Mouse (Mus musculus): ENCODE data around the gene Sox6. TPM values are rescaled to one million over a fixed set of nuclear protein-coding genes. Genes with fewer than 3 reads are reported as not detected.

Gene Sox6
- polyA plus RNA-seq, 1 experiment = not detected

GRCm38 (mm10) chr7:115565060-115565426 is 473.6 kb downstream of the Sox6 start:
- Histone ChIP-seq H3K27ac (ENCODE audit: insufficient read depth, low read depth, low read length) (no peak overlapping the region), H3K4me1 (ENCODE audit: control insufficient read depth, insufficient read depth, low read length) (no peaks in the 10 kb centered on the region)
- no peak for TF ChIP-seq POLR2A (IDR thresholded peaks at IDR 0.05; ENCODE audit: borderline replicate concordance, low read depth, low read length)
- no peak for TF ChIP-seq CTCF (IDR thresholded peaks at IDR 0.05; ENCODE audit: low read depth, low read length)

GRCm38 (mm10) chr7:115564359-115565059 is 474.1 kb downstream of the Sox6 start:
- H3K4me3 ChIP-seq (ENCODE audit: insufficient read depth, low read length) = no peak overlapping the region
- no peaks in the 10 kb centered on the region for H3K4me1 ChIP-seq (ENCODE audit: control insufficient read depth, insufficient read depth, low read length)
- H3K27ac ChIP-seq (ENCODE audit: insufficient read depth, low read depth, low read length) = no peak overlapping the region
- TF ChIP-seq CTCF (IDR thresholded peaks at IDR 0.05; ENCODE audit: low read depth, low read length) (no peak), POLR2A (IDR thresholded peaks at IDR 0.05; ENCODE audit: borderline replicate concordance, low read depth, low read length) (no peak)

More at GRCm38 (mm10) chr7:115565060-115565426, 473.6 kb downstream of the Sox6 start:
- no peak overlapping the region for H3K4me3 ChIP-seq (ENCODE audit: insufficient read depth, low read length)

GRCm38 (mm10) chr7:115556677-115557076 is 481.9 kb downstream of the Sox6 start:
- TF ChIP-seq CTCF (IDR thresholded peaks at IDR 0.05; ENCODE audit: low read depth, low read length) = no peak
- TF ChIP-seq POLR2A (IDR thresholded peaks at IDR 0.05; ENCODE audit: borderline replicate concordance, low read depth, low read length) = no peak
- no peaks in the 10 kb centered on the region for H3K4me1 ChIP-seq (ENCODE audit: control insufficient read depth, insufficient read depth, low read length)
- H3K4me3 ChIP-seq (ENCODE audit: insufficient read depth, low read length) = no peak overlapping the region
- no peak overlapping the region for H3K27ac ChIP-seq (ENCODE audit: insufficient read depth, low read depth, low read length)

- H3K4me1 ChIP-seq (ENCODE audit: control insufficient read depth, insufficient read depth, low read length) = no peaks in the 10 kb centered on the region
- no peak overlapping the region for H3K4me3 ChIP-seq (ENCODE audit: insufficient read depth, low read length)
- TF ChIP-seq CTCF (IDR thresholded peaks at IDR 0.05; ENCODE audit: low read depth, low read length) (no peak), POLR2A (IDR thresholded peaks at IDR 0.05; ENCODE audit: borderline replicate concordance, low read depth, low read length) (no peak)
- H3K27ac ChIP-seq (ENCODE audit: insufficient read depth, low read depth, low read length) = no peak overlapping the region
These were observed 488.3 kb downstream of the Sox6 start for GRCm38 (mm10) chr7:115550197-115550804.

- TF ChIP-seq POLR2A (IDR thresholded peaks at IDR 0.05; ENCODE audit: borderline replicate concordance, low read depth, low read length) = no peak
- no peak for TF ChIP-seq CTCF (IDR thresholded peaks at IDR 0.05; ENCODE audit: low read depth, low read length)
- H3K4me1 ChIP-seq (ENCODE audit: control insufficient read depth, insufficient read depth, low read length) = no peaks in the 10 kb centered on the region
- H3K27ac ChIP-seq (ENCODE audit: insufficient read depth, low read depth, low read length) = no peak overlapping the region
- H3K4me3 ChIP-seq (ENCODE audit: insufficient read depth, low read length) = no peak overlapping the region
These were observed 488.9 kb downstream of the Sox6 start for GRCm38 (mm10) chr7:115549670-115550069.

- no peak overlapping the region for H3K4me3 ChIP-seq (ENCODE audit: insufficient read depth, low read length)
- H3K27ac ChIP-seq (ENCODE audit: insufficient read depth, low read depth, low read length) = no peak overlapping the region
- H3K4me1 ChIP-seq (ENCODE audit: control insufficient read depth, insufficient read depth, low read length) = no peaks in the 10 kb centered on the region
- TF ChIP-seq CTCF (IDR thresholded peaks at IDR 0.05; ENCODE audit: low read depth, low read length) = no peak
- no peak for TF ChIP-seq POLR2A (IDR thresholded peaks at IDR 0.05; ENCODE audit: borderline replicate concordance, low read depth, low read length)
These were observed 492.8 kb downstream of the Sox6 start for GRCm38 (mm10) chr7:115545585-115546374.

GRCm38 (mm10) chr7:115543596-115543995 is 495.0 kb downstream of the Sox6 start:
- Histone ChIP-seq H3K4me3 (ENCODE audit: insufficient read depth, low read length) (no peak overlapping the region), H3K4me1 (ENCODE audit: control insufficient read depth, insufficient read depth, low read length) (no peaks in the 10 kb centered on the region), H3K27ac (ENCODE audit: insufficient read depth, low read depth, low read length) (no peak overlapping the region)
- TF ChIP-seq POLR2A (IDR thresholded peaks at IDR 0.05; ENCODE audit: borderline replicate concordance, low read depth, low read length) = no peak
- TF ChIP-seq CTCF (IDR thresholded peaks at IDR 0.05; ENCODE audit: low read depth, low read length) = no peak

- H3K4me3 ChIP-seq (ENCODE audit: insufficient read depth, low read length) = no peak overlapping the region
- no peaks in the 10 kb centered on the region for H3K4me1 ChIP-seq (ENCODE audit: control insufficient read depth, insufficient read depth, low read length)
- H3K27ac ChIP-seq (ENCODE audit: insufficient read depth, low read depth, low read length) = no peak overlapping the region
- no peak for TF ChIP-seq CTCF (IDR thresholded peaks at IDR 0.05; ENCODE audit: low read depth, low read length)
- TF ChIP-seq POLR2A (IDR thresholded peaks at IDR 0.05; ENCODE audit: borderline replicate concordance, low read depth, low read length) = no peak
These were observed 498.3 kb downstream of the Sox6 start for GRCm38 (mm10) chr7:115540261-115540660.

- Histone ChIP-seq H3K4me1 (ENCODE audit: control insufficient read depth, insufficient read depth, low read length) (no peaks in the 10 kb centered on the region), H3K4me3 (ENCODE audit: insufficient read depth, low read length) (no peak overlapping the region), H3K27ac (ENCODE audit: insufficient read depth, low read depth, low read length) (no peak overlapping the region)
- TF ChIP-seq POLR2A (IDR thresholded peaks at IDR 0.05; ENCODE audit: borderline replicate concordance, low read depth, low read length) (no peak), CTCF (IDR thresholded peaks at IDR 0.05; ENCODE audit: low read depth, low read length) (no peak)
These were observed 499.6 kb downstream of the Sox6 start for GRCm38 (mm10) chr7:115539003-115539402.

- Histone ChIP-seq H3K27ac (ENCODE audit: insufficient read depth, low read depth, low read length) (no peak overlapping the region), H3K4me3 (ENCODE audit: insufficient read depth, low read length) (no peak overlapping the region), H3K4me1 (ENCODE audit: control insufficient read depth, insufficient read depth, low read length) (no peaks in the 10 kb centered on the region)
- no peak for TF ChIP-seq POLR2A (IDR thresholded peaks at IDR 0.05; ENCODE audit: borderline replicate concordance, low read depth, low read length)
These were observed 501.0 kb downstream of the Sox6 start for GRCm38 (mm10) chr7:115537636-115538035.
